Mouse (Mus musculus): ENCODE measurements around the gene Srrm1.

- TF ChIP-seq POLR2A (IDR thresholded peaks at IDR 0.05; ENCODE audit: insufficient read length, low read depth): no peak
- TF ChIP-seq POLR2AphosphoS2 (IDR thresholded peaks at IDR 0.05; ENCODE audit: insufficient read length, low read depth): no peak
- no peak for TF ChIP-seq CEBPB (IDR thresholded peaks at IDR 0.05; ENCODE audit: insufficient read depth, poor library complexity, severe bottlenecking)
- no peak for TF ChIP-seq MAX (IDR thresholded peaks at IDR 0.05; ENCODE audit: low read depth)
- no peak for TF ChIP-seq E2F4 (IDR thresholded peaks at IDR 0.05; ENCODE audit: insufficient read depth)
- no peak for TF ChIP-seq USF1 (IDR thresholded peaks at IDR 0.05; ENCODE audit: low read depth)
- TF ChIP-seq MYOG (IDR thresholded peaks at IDR 0.05; ENCODE audit: control insufficient read depth in 1 of 3, insufficient read depth in 1 of 3, insufficient read length in 2 of 3, low read depth in 2 of 3): no peak
- TF ChIP-seq MYOD1 (IDR thresholded peaks at IDR 0.05; ENCODE audit: control insufficient read depth in 1 of 3, insufficient read length in 2 of 3, low read depth in 2 of 3): no peak
- no peak for TF ChIP-seq TCF12 (IDR thresholded peaks at IDR 0.05; ENCODE audit: insufficient read depth, poor library complexity, severe bottlenecking)
Observed at GRCm38 (mm10) chr4:135315287-135315686, 37.8 kb downstream of the Srrm1 start.
